Mouse (Mus musculus): ENCODE results near the gene Pla2g15.

- TF ChIP-seq CTCF (IDR thresholded peaks at IDR 0.05; ENCODE audit: low read depth) = no peak
- no peak for TF ChIP-seq EP300 (optimal IDR thresholded peaks at IDR 0.05)
Measured at GRCm38 (mm10) chr8:106103888-106104287, 46.3 kb upstream of the Pla2g15 start.

Measured in stomach, postnatal 0 days (tissue).